Mouse (Mus musculus) cerebellum, adult 18-20 months (tissue): Measurements from ENCODE around the gene Tmem184a.

Experiments used
- DNase-seq, 2 experiments: peaks; one replicate each; pipeline ENCODE4 v3.0.0; 2021

Gene Tmem184a

DNA sequence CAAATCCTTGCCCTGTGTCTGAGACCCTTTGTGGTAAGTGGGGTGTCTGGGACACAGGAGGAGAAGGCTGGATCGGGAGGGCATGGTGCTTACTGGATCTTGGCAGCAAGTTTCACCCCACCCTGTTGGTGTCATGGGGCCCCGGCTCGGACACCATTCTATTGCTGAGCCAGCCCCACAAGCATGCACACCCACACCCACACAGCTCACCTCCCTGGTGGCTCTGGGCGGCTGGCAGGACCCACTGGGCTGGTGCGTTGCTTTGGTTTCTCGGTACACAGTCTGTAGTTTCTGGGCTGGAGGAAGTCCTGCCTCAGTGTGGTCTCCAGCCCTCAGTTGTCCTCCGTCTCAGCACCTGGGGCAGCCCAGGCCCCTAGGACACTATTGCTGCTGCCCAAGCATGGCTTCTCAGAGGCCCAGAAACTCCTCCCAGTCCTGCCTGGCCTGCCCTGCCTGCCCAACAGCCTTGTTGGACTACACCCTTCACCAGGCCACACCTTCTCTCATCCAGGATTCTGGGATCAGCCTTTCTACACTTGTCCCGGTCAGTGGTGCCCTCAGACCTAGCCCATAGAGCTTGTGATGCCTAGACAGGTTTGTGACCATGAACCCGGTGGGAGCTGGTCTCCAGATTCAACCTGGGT is at the start of gene Tmem184a:
Gene Tmem184a (minus strand): TSS at position 380 of the 644 bp plus-strand sequence.
- DNase-seq, result no peak

DNA sequence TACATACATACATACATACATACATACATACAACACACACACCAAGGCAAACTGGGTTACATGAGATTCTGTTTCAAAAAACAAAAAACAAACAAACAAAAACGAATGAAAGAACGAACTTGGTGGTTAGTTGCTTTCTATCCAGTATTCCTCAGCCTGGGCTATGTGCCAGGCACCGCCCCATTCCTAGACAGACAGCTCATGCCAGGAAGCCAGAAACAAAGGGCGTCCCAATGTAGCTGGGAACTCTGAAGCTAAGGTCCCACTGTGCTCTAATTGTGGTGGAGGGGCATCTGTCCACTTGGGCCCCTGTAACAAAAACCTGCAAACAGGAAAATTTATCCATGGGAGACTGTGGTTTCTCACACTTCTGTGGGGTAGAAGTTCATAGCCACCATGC is 43.0 kb upstream of the Tmem184a start:
- DNase-seq, result no peak

DNA sequence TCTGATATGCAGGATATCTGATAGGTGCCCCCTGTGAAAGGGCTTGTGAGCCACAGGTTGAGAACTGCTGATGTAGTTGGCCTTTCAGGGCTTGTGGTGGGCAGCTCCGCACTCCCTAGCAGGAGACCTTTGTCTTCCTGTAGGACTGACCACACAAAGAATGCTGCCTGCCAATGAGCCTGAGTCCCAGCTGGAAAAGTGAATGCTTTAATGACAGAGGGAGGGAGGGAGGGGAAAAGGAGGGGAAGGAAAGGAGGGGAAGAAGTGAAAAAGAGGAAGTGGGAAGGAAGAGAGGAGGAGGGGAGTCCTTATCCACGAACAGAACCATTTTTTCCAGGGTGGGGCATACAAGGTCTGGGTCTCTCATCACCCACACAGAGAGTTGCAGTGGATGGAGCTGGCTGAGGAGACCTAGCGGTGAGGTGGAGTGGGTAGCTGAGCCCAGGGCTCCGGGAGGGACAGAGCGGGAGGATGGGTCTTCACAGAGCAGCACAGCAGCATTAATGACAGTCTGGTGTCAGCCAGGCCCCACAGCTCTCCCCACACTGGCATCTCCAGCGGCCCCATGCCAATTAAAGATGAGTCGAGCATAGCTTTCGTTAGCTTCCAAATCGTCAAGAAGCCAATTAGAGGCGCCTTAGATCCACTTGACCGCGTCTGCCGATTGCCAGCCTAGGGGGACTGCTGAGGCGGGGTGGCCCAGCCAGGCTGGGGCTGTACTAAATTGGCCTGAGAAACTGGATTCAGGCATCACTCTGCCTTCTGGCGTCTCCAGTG is 40.8 kb upstream of the Tmem184a start:
- DNase-seq, result no peak

DNA sequence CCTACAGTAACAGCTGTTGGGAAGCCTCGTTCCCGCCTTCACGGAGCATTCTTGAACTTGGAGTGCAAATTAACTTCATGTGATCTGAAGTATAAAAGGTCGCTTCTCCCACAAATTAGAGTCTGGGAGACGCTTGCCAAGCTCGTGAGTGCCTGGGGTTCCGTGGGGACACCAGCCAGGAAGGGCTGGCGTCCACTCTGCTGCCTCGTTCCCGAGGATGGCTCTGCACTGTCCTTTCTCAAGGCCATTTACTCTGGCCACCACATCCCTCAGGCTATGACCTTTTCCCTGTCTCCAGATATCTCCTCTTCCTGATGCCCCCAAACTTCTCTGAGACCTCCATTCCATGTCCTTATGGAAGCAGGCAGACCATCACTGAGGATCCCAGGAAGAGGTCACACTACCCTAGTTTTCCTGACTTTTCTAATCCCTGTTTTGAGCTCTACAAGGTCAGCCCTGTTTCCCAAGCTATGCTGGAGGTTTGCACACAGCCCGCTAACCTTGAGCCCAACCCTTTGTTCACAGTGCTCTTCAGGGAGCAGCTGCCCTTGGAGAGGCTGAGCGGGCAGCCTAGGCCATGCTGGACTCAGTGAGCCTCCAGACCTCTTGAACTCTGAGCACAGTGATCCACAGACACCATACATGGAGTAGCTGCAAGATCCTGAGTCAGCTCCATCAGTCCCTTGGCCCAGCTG is 30.1 kb upstream of the Tmem184a start:
- DNase-seq, result no peak

DNA sequence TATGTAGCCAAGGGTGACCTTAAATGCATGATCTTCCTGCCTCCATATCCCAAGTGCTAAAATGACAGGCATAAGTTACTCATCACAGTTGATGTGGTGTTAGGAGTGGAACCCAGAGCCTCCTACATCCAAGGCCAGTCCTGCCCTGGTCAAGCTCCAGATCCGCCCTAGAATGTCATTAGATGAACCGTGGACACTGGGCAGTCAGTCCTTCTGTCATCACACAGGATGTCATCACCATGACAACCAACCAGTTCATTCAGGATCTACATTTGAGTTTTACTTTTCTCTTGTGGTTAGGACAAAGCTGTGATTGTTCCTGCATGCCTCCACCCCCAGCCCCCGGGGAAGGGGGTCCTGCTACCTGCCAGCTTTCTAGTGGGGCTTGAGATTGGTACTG is 19.4 kb upstream of the Tmem184a start:
- no peak for DNase-seq

DNA sequence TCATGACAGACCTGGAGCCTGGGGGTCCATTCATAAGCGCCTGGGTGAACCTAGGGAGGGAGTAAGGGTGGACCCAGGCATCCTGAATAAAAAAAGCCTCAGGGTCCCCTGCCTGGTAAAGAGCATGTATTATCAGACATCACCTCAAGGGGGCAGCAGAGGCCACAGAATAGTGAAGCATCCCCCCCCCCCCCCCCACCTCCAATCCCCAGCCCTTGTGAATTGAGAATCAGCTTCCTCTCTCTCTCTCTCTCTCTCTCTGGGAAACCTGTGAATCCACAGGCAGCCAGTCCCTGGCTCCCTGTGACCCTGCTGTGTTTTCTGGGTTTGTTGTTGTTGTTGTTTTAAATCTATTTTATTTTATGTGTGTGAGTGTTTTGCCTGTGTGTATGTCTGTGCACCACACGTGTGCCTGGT is 18.8 kb upstream of the Tmem184a start:
- DNase-seq, result peak; percentile 45 to 71

DNA sequence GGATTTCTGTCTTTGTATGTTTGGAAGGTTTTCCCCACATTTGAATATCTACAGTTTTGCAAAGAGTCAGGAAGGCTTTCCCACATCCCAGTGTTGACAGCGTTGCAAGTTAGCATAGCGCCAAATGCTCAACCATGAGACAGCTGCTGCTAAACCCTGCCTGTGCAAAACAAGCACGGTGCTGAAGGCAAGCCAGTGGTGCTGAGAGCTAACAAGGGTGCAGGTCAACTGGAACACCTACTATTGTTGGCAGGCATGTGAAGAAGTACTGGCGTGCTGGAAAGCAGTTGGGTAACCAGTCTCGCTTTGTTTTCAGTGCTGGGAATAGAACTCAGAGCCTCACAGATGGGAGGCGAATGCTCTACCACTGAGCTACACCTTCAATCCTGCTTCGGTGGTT is 16.0 kb upstream of the Tmem184a start:
- no peak for DNase-seq

DNA sequence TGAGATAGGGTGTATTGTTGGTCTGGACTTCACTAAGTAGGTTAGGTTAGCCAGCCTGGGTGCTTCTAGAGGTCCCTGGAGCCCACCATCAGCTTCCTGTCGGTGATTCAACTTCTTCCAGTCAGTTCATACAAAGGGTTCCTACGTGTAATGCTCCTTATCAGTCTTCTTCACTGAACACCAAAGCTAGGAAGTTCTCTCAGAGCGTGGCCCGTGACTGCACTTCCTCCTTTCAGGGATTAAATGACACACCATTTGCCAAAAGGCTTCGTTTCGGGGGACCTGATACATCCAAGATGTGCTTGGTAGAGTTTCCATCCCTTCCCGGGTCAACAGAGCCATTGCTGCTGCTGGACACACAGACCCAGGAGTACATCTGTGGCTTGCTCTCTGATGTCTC is 12.4 kb upstream of the Tmem184a start:
- no peak for DNase-seq

DNA sequence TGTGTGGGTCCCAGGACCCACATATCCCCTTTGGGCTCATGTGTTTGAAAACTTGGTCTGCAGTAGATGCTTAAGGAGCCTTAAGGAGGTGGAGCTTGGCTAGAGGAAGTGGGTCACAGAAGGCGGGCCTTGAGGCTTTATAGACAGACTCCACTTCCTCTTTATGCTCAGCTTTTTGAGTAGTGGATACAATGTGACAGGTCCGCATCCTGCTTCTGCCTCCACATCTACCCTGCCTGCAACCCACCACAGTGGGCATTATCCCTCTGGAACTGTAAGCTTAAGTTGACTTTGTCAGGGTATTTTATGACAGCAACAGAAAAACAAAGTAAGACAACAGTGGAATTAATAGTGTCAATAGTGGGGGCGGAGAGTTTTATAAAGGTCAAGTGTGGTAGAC is 11.0 kb upstream of the Tmem184a start:
- no peak for DNase-seq

DNA sequence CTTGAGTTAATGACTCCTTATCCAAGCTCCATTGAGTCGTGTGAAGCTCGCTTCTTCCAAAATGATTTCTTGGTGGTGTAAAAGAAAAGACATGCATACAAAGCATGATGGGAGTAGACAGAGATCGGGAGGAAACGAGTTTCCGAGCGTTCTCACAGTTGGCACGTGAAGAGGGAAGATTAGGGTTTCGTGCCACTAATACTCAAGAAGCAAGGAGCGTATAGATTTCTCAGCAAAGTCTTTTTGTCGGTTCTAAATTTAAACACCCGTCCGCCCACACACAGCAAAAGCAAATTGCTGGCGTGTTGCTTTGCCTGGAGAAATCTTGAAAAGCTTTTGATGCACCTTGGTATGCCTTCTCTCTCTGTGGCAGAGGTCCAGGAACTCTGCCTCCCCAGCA is 9.7 kb upstream of the Tmem184a start:
- no peak for DNase-seq

DNA sequence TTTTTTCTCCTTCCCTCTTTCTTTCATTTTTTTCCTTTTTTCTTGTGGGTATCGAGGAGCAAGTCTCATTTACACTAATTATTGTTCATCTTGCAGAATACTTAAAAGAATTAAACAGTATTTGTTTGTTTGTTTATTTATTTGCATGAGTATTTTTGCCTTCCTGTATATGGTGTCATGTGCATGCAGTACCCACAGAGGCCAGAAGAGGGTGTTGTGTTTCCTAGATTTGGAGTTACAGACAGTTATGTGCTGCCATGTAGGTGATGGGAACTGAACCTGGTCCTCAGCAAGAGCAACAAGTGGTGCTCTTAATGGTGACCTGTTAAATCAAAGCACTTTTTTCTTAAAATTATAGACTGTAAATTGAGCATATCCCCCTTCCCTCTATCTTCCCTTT is 7.9 kb upstream of the Tmem184a start:
- DNase-seq, result peak in 1 of 2 experiments; percentile 21

DNA sequence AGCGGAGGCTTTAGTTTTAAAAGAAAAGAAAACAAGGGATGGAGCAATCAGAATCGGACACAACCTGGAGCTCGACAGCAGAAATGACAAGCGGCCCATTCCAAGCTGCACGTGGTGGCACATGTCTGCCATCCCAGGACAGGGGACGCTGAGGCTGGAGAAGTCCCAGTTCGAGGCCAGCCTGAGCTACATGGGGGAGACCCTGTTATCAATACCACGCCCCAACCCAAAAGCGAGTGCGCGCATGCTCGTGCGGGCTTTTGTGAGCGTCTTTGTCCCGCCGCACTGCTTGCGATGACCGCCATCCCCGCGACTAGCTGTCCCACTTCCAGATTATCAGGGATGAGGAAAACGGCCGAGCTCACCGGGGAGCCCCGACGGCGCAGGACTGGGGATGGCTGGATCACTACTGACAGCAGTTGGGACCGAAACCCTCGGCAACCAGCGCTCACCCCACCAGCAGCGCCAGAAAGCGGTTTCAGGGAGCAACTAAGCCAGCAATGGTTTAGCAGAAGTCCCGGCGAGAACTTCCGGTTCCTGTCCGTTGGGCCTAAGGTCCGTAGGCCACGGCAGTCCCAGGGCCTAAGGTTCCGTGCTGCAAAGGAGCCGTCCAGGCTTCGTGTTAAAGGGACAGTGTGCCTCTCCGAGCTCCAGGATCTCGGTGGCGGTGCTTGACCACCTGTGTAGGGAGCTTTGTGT is 6.8 kb upstream of the Tmem184a start, which contains the start of the genes Gm26938 and Psmg3:
Gene Gm26938 (minus strand): TSS at position 51 of the 699 bp plus-strand sequence.
Gene Psmg3 (minus strand): TSS at position 529 of the 699 bp plus-strand sequence.
- DNase-seq, result peak; percentile 78 to 93

DNA sequence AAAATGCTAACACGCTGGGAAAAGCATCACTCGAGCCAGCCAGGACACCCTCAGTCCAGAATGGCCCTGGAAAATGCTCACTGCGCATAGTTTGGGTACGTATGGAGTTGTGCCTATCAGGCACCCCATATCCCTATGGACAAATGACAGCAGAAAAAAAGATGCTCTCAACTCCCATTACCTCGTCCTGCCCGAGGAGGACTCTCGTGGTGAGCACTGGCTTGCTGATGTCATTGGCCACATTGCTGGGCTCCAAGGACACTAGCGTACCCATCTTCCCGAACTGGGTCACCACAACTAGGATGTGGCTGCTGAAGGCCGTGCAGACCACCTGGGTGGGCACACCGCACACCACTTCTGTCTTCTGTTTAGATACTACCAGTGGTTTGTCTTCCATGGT is 6.2 kb upstream of the Tmem184a start:
- no peak for DNase-seq

DNA sequence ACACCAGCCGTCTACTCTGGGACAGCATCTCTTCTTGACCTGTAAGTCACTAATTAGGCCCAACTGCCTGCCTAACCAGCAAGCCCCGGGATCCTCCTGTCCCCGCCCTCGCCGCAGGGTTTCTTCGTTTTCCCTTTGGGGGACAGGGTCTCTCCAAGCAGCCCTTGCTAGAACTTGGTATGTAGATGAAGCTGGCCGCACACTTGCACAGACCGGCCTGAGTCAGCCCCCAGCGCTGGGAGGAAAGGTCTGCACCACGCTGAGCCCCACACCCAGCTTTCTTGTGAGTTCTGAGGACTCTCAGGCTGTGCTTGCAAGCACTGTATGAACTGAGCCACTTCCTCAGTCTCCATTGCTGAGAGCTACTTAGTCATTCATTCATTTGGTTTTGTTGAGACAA is 4.8 kb upstream of the Tmem184a start:
- DNase-seq, result no peak

DNA sequence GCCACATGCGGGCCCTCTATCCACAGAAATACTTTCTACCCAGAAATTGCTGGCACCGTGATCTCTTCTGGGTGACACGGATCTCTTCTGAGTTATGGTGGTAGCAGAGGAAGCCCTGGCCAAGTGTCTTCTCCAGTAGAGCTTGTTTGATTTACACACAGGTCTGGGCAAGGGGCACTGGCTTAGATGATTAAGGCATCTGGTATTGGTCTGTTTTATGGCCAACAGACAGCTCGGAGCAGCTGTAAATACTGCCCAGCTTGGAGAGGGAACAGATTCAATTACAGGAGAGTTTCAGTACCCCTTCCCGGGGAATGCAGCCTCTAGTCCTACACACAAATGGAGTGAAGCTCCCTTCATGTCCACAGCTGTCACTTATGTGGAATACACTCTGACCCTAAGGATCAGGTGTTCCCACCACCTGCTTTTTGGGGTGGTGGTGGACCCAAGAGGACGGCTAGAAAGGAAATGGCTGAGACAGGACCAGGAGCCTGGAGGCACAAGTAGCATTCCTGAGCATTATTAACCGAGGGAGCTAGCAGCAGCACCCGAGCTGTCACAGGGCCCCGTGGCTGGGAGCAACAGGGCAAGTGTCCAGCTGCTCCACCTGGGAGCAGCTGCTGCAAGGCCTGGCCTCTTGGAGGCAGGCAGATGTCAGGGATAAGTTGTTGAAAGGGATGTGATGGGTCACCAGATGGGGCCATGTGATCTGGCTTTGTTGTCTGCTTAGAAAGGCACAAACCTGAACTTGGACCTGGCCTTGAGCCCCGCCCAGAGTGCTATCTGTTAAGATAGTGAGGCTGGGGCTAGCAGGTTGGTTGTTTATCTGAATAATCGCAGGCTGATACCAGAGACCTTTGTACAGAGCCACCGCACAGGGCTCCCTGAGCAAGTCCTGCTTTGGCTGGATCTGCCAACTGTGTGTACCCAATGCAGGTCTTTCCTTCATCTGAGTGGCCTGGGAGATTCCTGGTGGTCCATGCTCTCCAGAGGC is 2.0 kb upstream of the Tmem184a start:
- DNase-seq, result no peak

DNA sequence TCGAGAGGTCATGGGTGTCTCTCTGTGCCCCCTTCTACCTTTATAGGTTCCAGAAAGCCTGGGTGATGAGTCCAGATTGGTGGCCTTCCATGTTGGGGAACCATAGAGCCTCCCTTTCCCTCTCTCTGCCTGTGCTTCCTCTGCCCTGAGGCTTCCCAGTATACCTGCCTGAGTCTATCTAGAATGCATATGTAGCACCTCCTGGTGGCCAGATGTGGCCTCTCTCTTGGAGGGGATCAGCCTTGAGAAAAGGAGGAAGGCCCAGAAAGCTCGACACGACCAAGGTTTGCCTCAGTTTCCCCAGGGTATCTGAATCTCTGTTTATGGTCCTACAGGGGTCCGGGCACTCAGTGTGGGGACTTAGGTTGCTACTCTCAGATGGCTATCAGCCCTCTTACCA is 916 bp downstream of the Tmem184a start:
- no peak for DNase-seq

DNA sequence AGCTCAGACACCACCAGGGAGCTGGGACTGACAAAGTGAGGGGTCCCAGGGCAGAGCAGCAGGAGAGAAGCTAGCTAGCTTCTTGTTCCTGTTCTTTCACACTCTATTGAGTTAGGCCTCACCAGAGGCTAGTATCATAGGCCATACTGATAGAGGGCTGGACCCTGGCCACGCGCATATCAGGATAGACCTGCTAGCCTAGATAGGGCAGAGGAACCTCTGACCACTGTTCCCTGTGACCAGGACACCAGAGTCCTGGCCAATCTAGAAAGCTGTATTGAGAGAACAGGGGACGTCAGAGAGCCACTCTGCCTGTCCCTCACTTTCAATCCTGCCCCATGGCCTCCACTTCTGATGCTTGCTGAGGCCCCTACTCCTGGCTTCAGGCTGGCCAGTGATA is 1.7 kb downstream of the Tmem184a start:
- DNase-seq, result no peak

DNA sequence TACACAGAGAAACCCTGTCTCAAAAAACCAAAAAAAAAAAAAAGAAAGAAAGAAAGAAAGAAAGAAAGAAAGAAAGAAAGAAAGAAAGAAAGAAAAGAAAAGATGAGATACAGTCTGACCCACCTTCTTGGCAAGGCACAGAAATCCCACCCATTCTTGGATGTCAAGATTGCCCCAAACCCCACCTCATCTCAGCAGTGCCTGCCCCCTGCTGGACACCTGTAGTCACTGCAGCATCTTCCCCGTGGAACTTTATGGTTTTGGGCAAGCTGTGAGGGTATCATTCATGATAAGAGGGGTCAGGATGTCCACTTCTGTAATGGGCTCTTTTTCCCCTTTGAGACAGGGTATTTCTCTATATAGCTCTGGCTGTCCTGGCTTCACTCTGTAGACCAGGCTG is 2.4 kb downstream of the Tmem184a start:
- no peak for DNase-seq

DNA sequence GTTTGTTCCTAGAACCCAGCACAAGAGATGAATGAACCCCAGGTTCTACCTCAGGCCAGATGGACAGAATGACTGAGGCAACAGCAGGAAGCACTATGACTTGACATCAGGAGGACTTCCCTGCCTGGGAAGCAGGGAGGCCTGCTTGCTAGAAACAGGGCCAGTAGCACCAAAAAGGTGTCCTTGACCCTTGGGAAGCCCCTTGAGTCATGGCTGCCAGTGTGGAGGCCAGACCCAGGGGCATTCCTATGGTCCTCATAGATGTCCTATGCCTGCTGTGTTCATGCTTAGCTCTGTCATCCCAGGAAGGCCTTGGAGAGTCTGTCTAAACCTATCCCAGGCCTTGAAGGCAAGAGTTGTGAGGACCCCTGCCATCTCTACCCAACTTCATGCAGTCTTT is 3.3 kb downstream of the Tmem184a start:
- DNase-seq, result no peak

DNA sequence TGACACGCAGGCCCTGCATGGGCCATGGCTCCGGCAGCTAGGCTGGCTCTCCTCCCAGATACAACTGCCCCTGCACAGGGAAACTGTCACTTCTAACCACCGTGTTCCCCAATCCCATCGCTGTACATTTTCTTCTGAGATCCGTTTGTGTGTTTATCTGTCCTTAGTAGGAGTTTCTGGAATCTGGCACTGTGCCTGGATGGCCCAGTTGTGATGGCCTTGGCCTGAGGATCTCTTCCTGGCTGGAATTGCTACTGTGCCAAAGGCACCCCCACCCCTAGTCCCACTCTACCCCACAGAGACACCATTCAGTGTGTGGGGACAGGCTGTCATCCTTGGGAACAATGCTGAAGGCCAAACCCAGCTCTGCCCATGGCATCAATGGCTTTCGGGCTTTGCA is 3.8 kb downstream of the Tmem184a start:
- DNase-seq, result no peak

DNA sequence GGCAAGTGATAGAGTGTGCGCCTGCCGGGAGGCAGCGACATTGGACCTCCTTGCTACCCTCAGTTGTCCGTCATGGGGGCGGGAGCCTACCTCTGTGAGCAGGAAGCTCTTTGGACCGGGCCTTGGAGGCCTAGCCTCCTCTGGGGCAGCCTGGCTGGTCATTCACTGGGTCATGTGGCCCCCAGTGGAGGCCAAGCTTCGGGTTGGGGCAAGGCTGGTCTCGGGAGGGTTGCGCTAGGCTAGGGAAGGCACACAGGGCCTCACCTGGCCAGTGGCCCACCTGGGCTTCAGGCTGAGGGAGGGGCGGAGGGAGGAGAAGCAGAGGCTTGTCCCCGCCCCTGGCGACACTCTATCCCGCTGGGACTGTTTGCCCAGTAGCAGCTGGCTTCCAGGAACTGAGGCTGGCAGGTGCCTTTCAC is 5.7 kb downstream of the Tmem184a start:
- no peak for DNase-seq

DNA sequence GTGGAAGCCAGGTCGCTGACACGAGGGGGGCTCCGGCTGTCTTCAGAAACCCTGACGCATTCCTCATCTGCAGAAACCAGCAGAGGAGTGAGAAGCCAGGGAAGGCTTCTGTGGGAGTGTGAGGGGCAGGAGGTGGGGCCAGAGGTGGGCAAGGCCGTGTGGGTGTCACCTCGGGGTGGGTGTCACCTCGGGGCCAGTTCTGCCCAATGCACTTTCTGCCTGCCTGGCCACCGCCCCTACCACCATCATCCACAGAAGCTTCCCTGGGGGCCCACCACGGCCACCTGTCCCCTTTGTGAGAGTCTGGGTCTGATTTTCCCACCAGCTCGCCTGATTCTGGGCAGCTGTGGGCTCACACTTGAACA is 6.6 kb downstream of the Tmem184a start:
- no peak for DNase-seq
